Mouse (Mus musculus): ENCODE measurements around the gene Ifrd2.

DNA sequence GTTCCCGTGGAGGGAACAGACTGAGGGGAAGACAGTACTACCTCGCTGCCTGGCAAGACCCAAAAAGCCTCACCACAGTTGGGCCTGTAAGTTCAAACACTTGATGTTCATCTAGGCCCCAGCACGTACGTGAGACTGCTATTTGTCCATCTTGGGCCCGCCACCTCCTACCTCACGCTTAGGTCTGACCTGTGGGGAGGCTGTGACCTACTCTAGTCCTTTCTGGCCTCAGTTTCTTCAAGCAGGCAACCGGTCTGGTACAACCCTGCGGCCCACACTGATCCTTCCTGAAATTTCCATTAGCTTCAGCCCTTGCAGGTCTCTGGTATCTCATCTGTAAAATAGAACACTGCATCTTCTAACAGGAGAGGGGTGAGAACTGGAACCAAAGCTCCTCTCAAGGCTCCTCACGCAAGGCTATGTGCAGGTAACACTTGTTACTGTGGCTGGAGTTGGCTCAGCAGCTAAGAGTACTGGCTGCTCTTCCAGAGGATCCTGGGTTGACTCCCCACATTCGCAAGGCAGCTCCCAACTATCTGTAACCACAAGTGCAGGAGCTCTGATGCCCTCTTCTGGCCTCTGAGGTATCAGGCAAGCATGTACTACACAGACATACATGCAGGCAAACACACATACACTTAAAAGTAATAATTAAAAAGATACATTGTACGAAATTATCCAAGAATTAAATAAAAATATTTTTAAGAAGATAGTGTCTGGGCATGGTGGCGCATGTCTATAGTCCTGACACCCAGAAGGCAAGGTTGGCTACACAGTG is 38.1 kb downstream of the Ifrd2 start:
- peak; percentile 37 for TF ChIP-seq CTCF (IDR thresholded peaks at IDR 0.05; ENCODE audit: low read depth, low read length)
- no peak for TF ChIP-seq POLR2A (IDR thresholded peaks at IDR 0.05; ENCODE audit: insufficient read depth, low read length)
